Mouse (Mus musculus): Measurements from ENCODE around the gene Vezt.

GRCm38 (mm10) chr10:93915531-93916275 lies 119.9 kb downstream of the Vezt start:
- TF ChIP-seq CTCF (IDR thresholded peaks at IDR 0.05; ENCODE audit: control insufficient read depth, insufficient read depth, insufficient read length) (no peak), MYOG (IDR thresholded peaks at IDR 0.05; ENCODE audit: control insufficient read depth, extremely low read depth, insufficient read length) (no peak), MYOD1 (IDR thresholded peaks at IDR 0.05; ENCODE audit: control insufficient read depth, insufficient read length, low read depth) (no peak)
